ENCODE assay signal across 8 mouse cellular contexts in genomic region chr9:86592676-86593668, GRCm38 (mm10). TPM values are rescaled to one million over a fixed set of nuclear protein-coding genes. Genes with fewer than 3 reads are reported as not detected.
A peak's percentile ranks its signal among the peaks of the same experiment; 100 is the strongest.
DNase-seq lines count a peak whose midpoint lies in the region.

No protein-coding gene starts in this region.

- peak; percentile 48 to 59 for DNase-seq in layer of hippocampus, adult 18-20 months (ENCODE audit: low spot score in 2 of 2)
- DNase-seq in layer of hippocampus, postnatal 25 days (ENCODE audit: extremely low spot score in 1 of 2, low spot score in 1 of 2) = no peak
- DNase-seq in Muller cell, postnatal 12 days (ENCODE audit: inconsistent ontology term) = peak; percentile 25
- DNase-seq in fibroblast of lung, adult 2 months (ENCODE audit: low read depth) = peak; percentile 9
- peak; percentile 65 to 82 for DNase-seq in left cerebral cortex, postnatal 25 days (ENCODE audit: low spot score in 2 of 2)
- peak; percentile 79 to 88 for DNase-seq in right cerebral cortex, postnatal 10 days (ENCODE audit: low spot score in 2 of 2)
- DNase-seq in gastrocnemius, postnatal 10 days = no peak
- DNase-seq in natural killer cell, adult 2 months (ENCODE audit: low spot score in 2 of 2) = no peak

- intact Hi-C loops in left cerebral cortex, postnatal 25 days (cut with DNase I) = loop anchor here (1.0 to 5.0 kb wide), 2 partner anchors 153 to 209 kb away; no protein-coding TSS in a partner anchor

RNA-seq across cellular contexts. Expression of gene Rwdd2a, which starts 21.2 kb away (rescaled TPM):
- total RNA-seq in layer of hippocampus, adult 18-20 months (2021) = 10 to 100 TPM; 27.5 to 30.3 TPM
- 10 to 100 TPM; 26.0 to 30.7 TPM for total RNA-seq in layer of hippocampus, postnatal 25 days (2021)
- total RNA-seq in left cerebral cortex, postnatal 25 days (2021) = 10 to 100 TPM; 25.9 to 27.3 TPM
- under 1 TPM; 0.63 to 0.92 TPM for total RNA-seq in gastrocnemius, postnatal 10 days (2021)

RNA-seq across cellular contexts. Expression of gene Pgm3, which starts 21.3 kb away (rescaled TPM):
- 10 to 100 TPM; 17.6 to 18.1 TPM for total RNA-seq in layer of hippocampus, adult 18-20 months (2021)
- 10 to 100 TPM; 17.5 to 17.6 TPM for total RNA-seq in layer of hippocampus, postnatal 25 days (2021)
- 10 to 100 TPM; 16.6 to 19.5 TPM for total RNA-seq in left cerebral cortex, postnatal 25 days (2021)
- total RNA-seq in gastrocnemius, postnatal 10 days (2021) = 1 to 10 TPM; 8.5 to 9.1 TPM

Comparison
In these comparisons a context has a peak if more than half of its experiments do, and no peak if none do; other contexts are left out.
1. DNase-seq: peak in layer of hippocampus, adult 18-20 months (2 of 2), Muller cell, postnatal 12 days (single experiment), fibroblast of lung, adult 2 months (single experiment), left cerebral cortex, postnatal 25 days (2 of 2) and right cerebral cortex, postnatal 10 days (2 of 2); none in layer of hippocampus, postnatal 25 days (0 of 2), gastrocnemius, postnatal 10 days (single experiment) and natural killer cell, adult 2 months (0 of 2).
2. RNA of gene Rwdd2a, which starts 21.2 kb away (total RNA-seq): 26.0 to 30.7 TPM in layer of hippocampus, postnatal 25 days, 27.5 to 30.3 TPM in layer of hippocampus, adult 18-20 months and 25.9 to 27.3 TPM in left cerebral cortex, postnatal 25 days; 0.63 to 0.92 TPM in gastrocnemius, postnatal 10 days; every median in the first group is over 10 times any median in the second.